Mouse (Mus musculus): ENCODE results near the gene Spen. TPM values are rescaled to one million over a fixed set of nuclear protein-coding genes. Genes with fewer than 3 reads are reported as not detected.

The Spen gene
- polyA plus RNA-seq, 1 experiment from 2014 or later = 12.5 TPM

GRCm38 (mm10) chr4:141435974-141436373 lies 102.4 kb downstream of the Spen start, which contains the start of gene Srarp:
TSS of gene Srarp (minus strand) at chr4:141436105.
- H3K4me1 ChIP-seq (ENCODE audit: control insufficient read depth, insufficient read depth, low read length) = no peaks in the 10 kb centered on the region
- H3K27me3 ChIP-seq (replicated peaks; ENCODE audit: control insufficient read depth, insufficient read depth, low read length) = no peaks in the 10 kb centered on the region
- no peak for ATAC-seq (ENCODE audit: low read depth)
- DNase-seq (ENCODE audit: low spot score) = no peak
- H3K9ac ChIP-seq (ENCODE audit: low read depth, low read length) = no peak within 1 kb of the TSS
- H3K4me3 ChIP-seq (ENCODE audit: low read depth, low read length) = no peak within 1 kb of the TSS
- no peaks in the 10 kb centered on the region for H3K36me3 ChIP-seq (ENCODE audit: control insufficient read depth, insufficient read depth, low read length)
- no peak within 1 kb of the TSS for H3K27ac ChIP-seq (replicated peaks; ENCODE audit: low read depth, low read length)
- 84% methylated on average over 1 of the region's 1 CpGs for WGBS
- no peak within 1 kb of the TSS for H3K4me2 ChIP-seq (ENCODE audit: low read depth, low read length)
- no peaks in the 10 kb centered on the region for H3K9me3 ChIP-seq (ENCODE audit: control insufficient read depth, low read length)

GRCm38 (mm10) chr4:141433191-141433590 lies 105.2 kb downstream of the Spen start:
- DNase-seq (ENCODE audit: low spot score) = no peak
- Histone ChIP-seq H3K36me3 (ENCODE audit: control insufficient read depth, insufficient read depth, low read length) (no peaks in the 10 kb centered on the region), H3K4me1 (ENCODE audit: control insufficient read depth, insufficient read depth, low read length) (no peaks in the 10 kb centered on the region), H3K9me3 (ENCODE audit: control insufficient read depth, low read length) (no peaks in the 10 kb centered on the region), H3K9ac (ENCODE audit: low read depth, low read length) (no peak overlapping the region), H3K4me3 (ENCODE audit: low read depth, low read length) (no peak overlapping the region), H3K27me3 (replicated peaks; ENCODE audit: control insufficient read depth, insufficient read depth, low read length) (no peaks in the 10 kb centered on the region), H3K27ac (replicated peaks; ENCODE audit: low read depth, low read length) (no peak overlapping the region), H3K4me2 (ENCODE audit: low read depth, low read length) (no peak overlapping the region)
- 79% methylated on average over 18 of the region's 18 CpGs for WGBS
- no peak for ATAC-seq (ENCODE audit: low read depth)

GRCm38 (mm10) chr4:141432666-141433065 lies 105.7 kb downstream of the Spen start:
- no peak overlapping the region for H3K4me3 ChIP-seq (ENCODE audit: low read depth, low read length)
- H3K4me1 ChIP-seq (ENCODE audit: control insufficient read depth, insufficient read depth, low read length) = no peaks in the 10 kb centered on the region
- H3K4me2 ChIP-seq (ENCODE audit: low read depth, low read length) = no peak overlapping the region
- no peaks in the 10 kb centered on the region for H3K27me3 ChIP-seq (replicated peaks; ENCODE audit: control insufficient read depth, insufficient read depth, low read length)
- ATAC-seq (ENCODE audit: low read depth) (no peak), DNase-seq (ENCODE audit: low spot score) (no peak)
- no peaks in the 10 kb centered on the region for H3K9me3 ChIP-seq (ENCODE audit: control insufficient read depth, low read length)
- no peak overlapping the region for H3K9ac ChIP-seq (ENCODE audit: low read depth, low read length)
- H3K27ac ChIP-seq (replicated peaks; ENCODE audit: low read depth, low read length) = no peak overlapping the region
- H3K36me3 ChIP-seq (ENCODE audit: control insufficient read depth, insufficient read depth, low read length) = no peaks in the 10 kb centered on the region
- 54% methylated on average over 14 of the region's 14 CpGs for WGBS

GRCm38 (mm10) chr4:141430997-141431396 lies 107.4 kb downstream of the Spen start:
- 41% methylated on average over 9 of the region's 9 CpGs for WGBS
- H3K9ac ChIP-seq (ENCODE audit: low read depth, low read length) = no peak overlapping the region
- no peaks in the 10 kb centered on the region for H3K27me3 ChIP-seq (replicated peaks; ENCODE audit: control insufficient read depth, insufficient read depth, low read length)
- H3K4me2 ChIP-seq (ENCODE audit: low read depth, low read length) = no peak overlapping the region
- peak; percentile 62 for DNase-seq (ENCODE audit: low spot score)
- ATAC-seq (ENCODE audit: low read depth) = no peak
- H3K36me3 ChIP-seq (ENCODE audit: control insufficient read depth, insufficient read depth, low read length) = no peaks in the 10 kb centered on the region
- H3K4me3 ChIP-seq (ENCODE audit: low read depth, low read length) = no peak overlapping the region
- no peaks in the 10 kb centered on the region for H3K9me3 ChIP-seq (ENCODE audit: control insufficient read depth, low read length)
- no peak overlapping the region for H3K27ac ChIP-seq (replicated peaks; ENCODE audit: low read depth, low read length)
- peaks cover 3% of the 10 kb centered on the region; the same call in 1 of the 2 replicates for H3K4me1 ChIP-seq (ENCODE audit: control insufficient read depth, insufficient read depth, low read length)

GRCm38 (mm10) chr4:141429847-141430246 lies 108.5 kb downstream of the Spen start:
- Histone ChIP-seq H3K27me3 (replicated peaks; ENCODE audit: control insufficient read depth, insufficient read depth, low read length) (no peaks in the 10 kb centered on the region), H3K4me1 (ENCODE audit: control insufficient read depth, insufficient read depth, low read length) (peaks cover 7% of the 10 kb centered on the region; the same call in 1 of the 2 replicates), H3K27ac (replicated peaks; ENCODE audit: low read depth, low read length) (no peak overlapping the region), H3K9ac (ENCODE audit: low read depth, low read length) (no peak overlapping the region), H3K36me3 (ENCODE audit: control insufficient read depth, insufficient read depth, low read length) (no peaks in the 10 kb centered on the region), H3K4me3 (ENCODE audit: low read depth, low read length) (no peak overlapping the region), H3K9me3 (ENCODE audit: control insufficient read depth, low read length) (no peaks in the 10 kb centered on the region), H3K4me2 (ENCODE audit: low read depth, low read length) (no peak overlapping the region)
- no peak for DNase-seq (ENCODE audit: low spot score)
- WGBS = 49% methylated on average over 9 of the region's 9 CpGs
- ATAC-seq (ENCODE audit: low read depth) = no peak

GRCm38 (mm10) chr4:141429381-141429780 lies 109.0 kb downstream of the Spen start:
- H3K27ac ChIP-seq (replicated peaks; ENCODE audit: low read depth, low read length) = no peak overlapping the region
- H3K9ac ChIP-seq (ENCODE audit: low read depth, low read length) = no peak overlapping the region
- H3K4me2 ChIP-seq (ENCODE audit: low read depth, low read length) = no peak overlapping the region
- H3K9me3 ChIP-seq (ENCODE audit: control insufficient read depth, low read length) = no peaks in the 10 kb centered on the region
- H3K4me3 ChIP-seq (ENCODE audit: low read depth, low read length) = no peak overlapping the region
- WGBS = 76% methylated on average over 6 of the region's 6 CpGs
- no peaks in the 10 kb centered on the region for H3K27me3 ChIP-seq (replicated peaks; ENCODE audit: control insufficient read depth, insufficient read depth, low read length)
- ATAC-seq (ENCODE audit: low read depth) = no peak
- DNase-seq (ENCODE audit: low spot score) = no peak
- H3K4me1 ChIP-seq (ENCODE audit: control insufficient read depth, insufficient read depth, low read length) = peaks cover 7% of the 10 kb centered on the region; the same call in 1 of the 2 replicates
- H3K36me3 ChIP-seq (ENCODE audit: control insufficient read depth, insufficient read depth, low read length) = no peaks in the 10 kb centered on the region

- WGBS = 84% methylated on average over 13 of the region's 13 CpGs
- no peaks in the 10 kb centered on the region for H3K9me3 ChIP-seq (ENCODE audit: control insufficient read depth, low read length)
- H3K36me3 ChIP-seq (ENCODE audit: control insufficient read depth, insufficient read depth, low read length) = no peaks in the 10 kb centered on the region
- H3K27ac ChIP-seq (replicated peaks; ENCODE audit: low read depth, low read length) = no peak overlapping the region
- no peak for DNase-seq (ENCODE audit: low spot score)
- no peak for ATAC-seq (ENCODE audit: low read depth)
- no peaks in the 10 kb centered on the region for H3K27me3 ChIP-seq (replicated peaks; ENCODE audit: control insufficient read depth, insufficient read depth, low read length)
- H3K9ac ChIP-seq (ENCODE audit: low read depth, low read length) = no peak overlapping the region
- H3K4me1 ChIP-seq (ENCODE audit: control insufficient read depth, insufficient read depth, low read length) = peaks cover 7% of the 10 kb centered on the region; the same call in 1 of the 2 replicates
- no peak overlapping the region for H3K4me3 ChIP-seq (ENCODE audit: low read depth, low read length)
- H3K4me2 ChIP-seq (ENCODE audit: low read depth, low read length) = no peak overlapping the region
These were observed 110.5 kb downstream of the Spen start for GRCm38 (mm10) chr4:141427921-141428320.

- DNase-seq (ENCODE audit: low spot score) (peak; percentile 20), ATAC-seq (ENCODE audit: low read depth) (no peak)
- WGBS = 63% methylated on average over 10 of the region's 10 CpGs
- H3K36me3 ChIP-seq (ENCODE audit: control insufficient read depth, insufficient read depth, low read length) = no peaks in the 10 kb centered on the region
- peaks cover 7% of the 10 kb centered on the region; the same call in 1 of the 2 replicates for H3K4me1 ChIP-seq (ENCODE audit: control insufficient read depth, insufficient read depth, low read length)
- 0 out of 2 replicates have a peak overlapping the region, but pooled peaks have one; percentile 42 for H3K27ac ChIP-seq (replicated peaks; ENCODE audit: low read depth, low read length)
- H3K4me2 ChIP-seq (ENCODE audit: low read depth, low read length) = peak overlapping the region; percentile 84
- H3K9me3 ChIP-seq (ENCODE audit: control insufficient read depth, low read length) = no peaks in the 10 kb centered on the region
- no peak overlapping the region for H3K4me3 ChIP-seq (ENCODE audit: low read depth, low read length)
- no peak overlapping the region for H3K9ac ChIP-seq (ENCODE audit: low read depth, low read length)
- H3K27me3 ChIP-seq (replicated peaks; ENCODE audit: control insufficient read depth, insufficient read depth, low read length) = no peaks in the 10 kb centered on the region
These were observed 111.3 kb downstream of the Spen start for GRCm38 (mm10) chr4:141426796-141427745.

Data from embryonic facial prominence, embryonic 14.5 days (tissue).